18 mouse cellular contexts compared by ENCODE assay signal in genomic region chr6:143092856-143093255, GRCm38 (mm10). TPM values are rescaled to one million over a fixed set of nuclear protein-coding genes. Genes with fewer than 3 reads are reported as not detected.
DNase-seq lines count a peak whose midpoint lies in the region; ATAC-seq and TF ChIP-seq lines count a peak whose summit lies in the region.
"Had no signal": no experiment of that assay in that cellular context is flagged by ENCODE, and none has a peak within 500 bp of the region (broad histone marks: within the 10 kb centered on the region; RNA-seq: fewer than 3 reads in every experiment).

No protein-coding gene starts in this region.

- H3K4me2 ChIP-seq in liver, embryonic 13.5 days = no peak overlapping the region
- no peak overlapping the region for H3K4me2 ChIP-seq in liver, embryonic 12.5 days
- H3K4me2 ChIP-seq: embryonic facial prominence, embryonic 13.5 days; forebrain, embryonic 13.5 days; heart, embryonic 13.5 days had no signal

- no peak overlapping the region for H3K4me3 ChIP-seq in liver, embryonic 13.5 days (replicated peaks)
- no peak overlapping the region for H3K4me3 ChIP-seq in liver, embryonic 12.5 days
- no peak overlapping the region for H3K4me3 ChIP-seq in ES-Bruce4 (ENCODE audit: low read depth, low read length)
- H3K4me3 ChIP-seq in ES-E14 (ENCODE audit: insufficient read depth in 1 of 2, low read depth in 1 of 2, low read length in 2 of 2, poor library complexity in 1 of 2, severe bottlenecking in 1 of 2) = no peak overlapping the region
- no peak overlapping the region for H3K4me3 ChIP-seq in small intestine, adult 2 months (ENCODE audit: low read depth, low read length)
- H3K4me3 ChIP-seq: embryonic facial prominence, embryonic 13.5 days; forebrain, embryonic 13.5 days; heart, embryonic 13.5 days had no signal

- no peak overlapping the region for H3K27ac ChIP-seq in liver, embryonic 13.5 days
- no peak overlapping the region for H3K27ac ChIP-seq in liver, embryonic 12.5 days
- H3K27ac ChIP-seq in ES-Bruce4 (ENCODE audit: insufficient read depth, low read length) (peak overlapping the region; percentile 63), ES-E14 (ENCODE audit: insufficient read depth, low read depth, low read length, poor library complexity, severe bottlenecking) (0 out of 2 replicates have a peak overlapping the region, but pooled peaks have one; percentile 48)
- H3K27ac ChIP-seq in small intestine, adult 2 months (ENCODE audit: insufficient read depth, low read depth, low read length) = peak overlapping the region; percentile 61; the same call in 1 of the 2 replicates
- H3K27ac ChIP-seq: embryonic facial prominence, embryonic 13.5 days; forebrain, embryonic 13.5 days; heart, embryonic 13.5 days had no signal

- TF ChIP-seq CTCF in ES-Bruce4 (IDR thresholded peaks at IDR 0.05; ENCODE audit: low read depth, low read length) = no peak
- no peak for TF ChIP-seq CTCF in small intestine, adult 2 months (IDR thresholded peaks at IDR 0.05; ENCODE audit: extremely low read depth, insufficient read length, insufficient replicate concordance, low read depth, low read length)

- no peak for TF ChIP-seq POLR2A in ES-Bruce4 (IDR thresholded peaks at IDR 0.05; ENCODE audit: insufficient read depth, low read length)
- TF ChIP-seq POLR2A in small intestine, adult 2 months (IDR thresholded peaks at IDR 0.05; ENCODE audit: low read depth, low read length) = no peak

- H3K9me3 ChIP-seq in liver, embryonic 13.5 days (replicated peaks) = no peaks in the 10 kb centered on the region
- no peaks in the 10 kb centered on the region for H3K9me3 ChIP-seq in liver, embryonic 12.5 days (replicated peaks)
- H3K9me3 ChIP-seq in ES-Bruce4 (replicated peaks; ENCODE audit: control insufficient read depth, insufficient read depth, low read length, poor library complexity, severe bottlenecking) = peaks cover 3% of the 10 kb centered on the region; the same call in 1 of the 2 replicates
- H3K9me3 ChIP-seq in ES-E14 (ENCODE audit: control insufficient read depth, insufficient read depth, low read depth, low read length) = no peaks in the 10 kb centered on the region
- H3K9me3 ChIP-seq: embryonic facial prominence, embryonic 13.5 days; forebrain, embryonic 13.5 days; heart, embryonic 13.5 days had no signal

- peaks cover 36% of the 10 kb centered on the region for H3K4me1 ChIP-seq in liver, embryonic 13.5 days (replicated peaks)
- peaks cover 31% of the 10 kb centered on the region for H3K4me1 ChIP-seq in liver, embryonic 12.5 days
- H3K4me1 ChIP-seq in ES-Bruce4 (ENCODE audit: control insufficient read depth, insufficient read depth, low read length) (peaks cover 2% of the 10 kb centered on the region), ES-E14 (ENCODE audit: control insufficient read depth in 2 of 2, insufficient read depth in 2 of 2, low read length in 2 of 2, poor library complexity in 1 of 2) (peaks cover 6 to 7% of the 10 kb centered on the region in 2 experiments; a peak in 1 of 4 replicates)
- H3K4me1 ChIP-seq in small intestine, adult 2 months (ENCODE audit: control insufficient read depth, insufficient read depth, insufficient read length, low read length) = peaks cover 3% of the 10 kb centered on the region; the same call in 1 of the 2 replicates

- DNase-seq in liver, embryonic 13.5 days = no peak
- DNase-seq in ES-E14 (ENCODE audit: low read depth, low spot score) = no peak
- DNase-seq in layer of hippocampus, postnatal 14 days (ENCODE audit: low spot score in 2 of 2) = no peak
- DNase-seq: adrenal gland, adult 2 months; adrenal gland, postnatal 25 days; cerebellum, adult 18-20 months; cerebellum, adult 9-11 months; cerebellum, postnatal 36 days; forebrain, postnatal 0 days; gastrocnemius, postnatal 14 days; heart, postnatal 36 days had no signal

- H3K9ac ChIP-seq in liver, embryonic 13.5 days = no peak overlapping the region
- H3K9ac ChIP-seq in liver, embryonic 12.5 days = no peak overlapping the region
- no peak overlapping the region for H3K9ac ChIP-seq in ES-Bruce4 (ENCODE audit: low read depth, poor library complexity, severe bottlenecking)
- H3K9ac ChIP-seq in ES-E14 (ENCODE audit: insufficient read depth, low read depth, low read length, poor library complexity, severe bottlenecking) = no peak overlapping the region
- H3K9ac ChIP-seq: embryonic facial prominence, embryonic 13.5 days; forebrain, embryonic 13.5 days; forebrain, postnatal 0 days; heart, embryonic 13.5 days had no signal

- H3K27me3 ChIP-seq in liver, embryonic 13.5 days = no peaks in the 10 kb centered on the region
- no peaks in the 10 kb centered on the region for H3K27me3 ChIP-seq in liver, embryonic 12.5 days (replicated peaks)
- H3K27me3 ChIP-seq in ES-Bruce4 (ENCODE audit: control insufficient read depth, insufficient read depth, low read length, poor library complexity, severe bottlenecking) = no peaks in the 10 kb centered on the region
- no peaks in the 10 kb centered on the region for H3K27me3 ChIP-seq in small intestine, adult 2 months (ENCODE audit: control insufficient read depth, insufficient read depth, low read length)
- H3K27me3 ChIP-seq: embryonic facial prominence, embryonic 13.5 days; forebrain, embryonic 13.5 days; heart, embryonic 13.5 days had no signal

- 43% methylated on average over 4 of the region's 4 CpGs for WGBS in liver, embryonic 13.5 days (ENCODE audit: insufficient replicate concordance)
- 46% methylated on average over 4 of the region's 4 CpGs for WGBS in liver, embryonic 12.5 days (ENCODE audit: insufficient replicate concordance)
- WGBS in small intestine, adult 2 months = 33% methylated on average over 4 of the region's 4 CpGs

- TF ChIP-seq EP300 in ES-Bruce4 (IDR thresholded peaks at IDR 0.05; ENCODE audit: insufficient read depth, low read depth, low read length) = no peak

- ATAC-seq in liver, embryonic 13.5 days (ENCODE audit: low read depth) = peak; percentile 39; the same call in 1 of the 2 replicates
- ATAC-seq in liver, embryonic 12.5 days = no peak
- ATAC-seq: forebrain, embryonic 13.5 days; forebrain, postnatal 0 days; hindbrain, embryonic 16.5 days had no signal

- peaks cover 48% of the 10 kb centered on the region for H3K36me3 ChIP-seq in liver, embryonic 13.5 days
- H3K36me3 ChIP-seq in liver, embryonic 12.5 days = peaks cover 64% of the 10 kb centered on the region
- H3K36me3 ChIP-seq in ES-Bruce4 (ENCODE audit: control insufficient read depth, insufficient read depth, low read length, poor library complexity, severe bottlenecking) (peaks cover 22% of the 10 kb centered on the region), ES-E14 (ENCODE audit: control insufficient read depth, insufficient read depth, low read length, poor library complexity, severe bottlenecking) (peaks cover 14% of the 10 kb centered on the region)
- peaks cover 12% of the 10 kb centered on the region for H3K36me3 ChIP-seq in small intestine, adult 2 months (ENCODE audit: control insufficient read depth, insufficient read depth, low read length)

- in situ Hi-C loops in ES-E14 (cut with MboI; ENCODE audit: low sequenced_read_pairs in 2 of 2, unreplicated experiment in 2 of 2) = no loop called here

TF ChIP-seq in ES-E14, 5 proteins besides CTCF, POLR2A, EP300 and RAD21:
- TF ChIP-seq CHD2 (IDR thresholded peaks at IDR 0.05; ENCODE audit: low read depth, low read length) = no peak
- no peak for TF ChIP-seq ZNF384 (IDR thresholded peaks at IDR 0.05; ENCODE audit: low read depth, low read length)
- no peak for TF ChIP-seq HCFC1 (IDR thresholded peaks at IDR 0.05; ENCODE audit: borderline replicate concordance, insufficient read depth, low read length)
- no peak for TF ChIP-seq MAFK (IDR thresholded peaks at IDR 0.05; ENCODE audit: insufficient read depth, low read depth, low read length)
- no peak for TF ChIP-seq ZC3H11A (IDR thresholded peaks at IDR 0.05; ENCODE audit: borderline replicate concordance, low read depth, low read length)
TF ChIP-seq in ES-E14: peak in this region for 0.

RNA-seq across cellular contexts. Expression of gene C2cd5, which starts 7.1 kb away (rescaled TPM):
- polyA plus RNA-seq in liver, embryonic 13.5 days (2015; fragmentation: Nextera tagmentation; extraction: Ambion mirVana) = 15.2 and 18.8 TPM in 2 replicates
- polyA plus RNA-seq in liver, embryonic 12.5 days (2016; fragmentation: Nextera tagmentation; extraction: Ambion mirVana) = 22.2 and 22.7 TPM in 2 replicates
- 49.6 and 57.2 TPM in 2 replicates for polyA plus RNA-seq in ES-Bruce4 (2011; ENCODE audit: insufficient read depth, insufficient read length, low read depth, missing spikeins)
- total RNA-seq in ES-E14 (2012; rRNA removed) = 26.5 and 36.7 TPM in 2 replicates
- polyA plus RNA-seq in small intestine, adult 2 months (2012; rRNA removed) = 5.8 and 15.9 TPM in 2 replicates
- 10 to 100 TPM; 68.8 to 74.2 TPM for total RNA-seq in layer of hippocampus, postnatal 14 days (2021)

Comparison
In these comparisons a context has a peak if more than half of its experiments do, and no peak if none do; other contexts are left out.
1. H3K27ac ChIP-seq: peak in ES-Bruce4 (single experiment), ES-E14 (single experiment) and small intestine, adult 2 months (single experiment); none in liver, embryonic 13.5 days (single experiment) and liver, embryonic 12.5 days (single experiment).